Mouse (Mus musculus) forebrain, embryonic 10.5 days (tissue): ENCODE measurements around the gene Mgll. TPM values are rescaled to one million over a fixed set of nuclear protein-coding genes. Genes with fewer than 3 reads are reported as not detected.

Source experiments
- DNase-seq: peaks from one replicate; pipeline ENCODE4 v3.0.0-alpha.2; 2017; ENCODE audit warnings: low spot score; ENCODE audit errors: extremely low spot score
- H3K27ac ChIP-seq: fragments of 300-500 bp; sonication (generic); 2 replicates; pipeline ENCODE4 v1.5.1; 2016; ENCODE audit warnings: mild to moderate bottlenecking
- H3K27me3 ChIP-seq: fragments of 300-500 bp; sonication (generic); 2 replicates; pipeline ENCODE4 v1.6.1; 2016; ENCODE audit warnings: mild to moderate bottlenecking; ENCODE audit not compliant: poor library complexity, severe bottlenecking
- H3K36me3 ChIP-seq: fragments of 300-500 bp; sonication (generic); replicated peaks from 2 replicates; pipeline ENCODE4 v1.6.1; 2016; ENCODE audit warnings: mild to moderate bottlenecking, moderate library complexity
- H3K4me1 ChIP-seq: fragments of 300-500 bp; sonication (generic); 2 replicates; pipeline ENCODE4 v1.6.1; 2016
- H3K4me3 ChIP-seq: fragments of 300-500 bp; sonication (generic); 2 replicates; pipeline ENCODE4 v1.5.1; 2016; ENCODE audit warnings: mild to moderate bottlenecking, moderate library complexity
- H3K9me3 ChIP-seq: fragments of 300-500 bp; sonication (generic); 2 replicates; pipeline ENCODE4 v1.6.1; 2016; ENCODE audit warnings: mild to moderate bottlenecking, moderate library complexity
- WGBS: fragments of 180-500 bp; shearing (Covaris S2); methylation state at CpG from one replicate; pipeline ENCODE4 v1.1.7; 2016; 5-methylcytosine and 5-hydroxymethylcytosine counted together
- polyA plus RNA-seq: library from polyadenylated mRNA; unstranded; fragments of >200 nt; fragmentation: Nextera tagmentation; extraction: Ambion mirVana; gene quantifications from 2 replicates; pipeline ENCODE4 v1.2.1, GENCODE M21; 2016

The Mgll gene
- polyA plus RNA-seq, 1 experiment from 2014 or later, result 5.8 TPM

GRCm38 (mm10) chr6:88844901-88845565, 120.8 kb downstream of the Mgll start:
- Histone ChIP-seq H3K27me3 (no peaks in the 10 kb centered on the region), H3K27ac (no peak overlapping the region), H3K4me1 (peaks cover 23% of the 10 kb centered on the region), H3K9me3 (no peaks in the 10 kb centered on the region), H3K36me3 (peaks cover 16% of the 10 kb centered on the region), H3K4me3 (no peak overlapping the region)
- WGBS, result 86% methylated on average over 7 of the region's 7 CpGs
- DNase-seq, result no peak

- Histone ChIP-seq H3K27me3 (no peaks in the 10 kb centered on the region), H3K27ac (no peak overlapping the region), H3K4me3 (no peak overlapping the region), H3K9me3 (no peaks in the 10 kb centered on the region), H3K4me1 (peaks cover 10% of the 10 kb centered on the region), H3K36me3 (peaks cover 16% of the 10 kb centered on the region)
- DNase-seq, result no peak
- 64% methylated on average over 2 of the region's 2 CpGs for WGBS
Observed at GRCm38 (mm10) chr6:88847571-88847970, 123.4 kb downstream of the Mgll start.

GRCm38 (mm10) chr6:88849270-88849669, 125.1 kb downstream of the Mgll start:
- no peaks in the 10 kb centered on the region for H3K4me1 ChIP-seq
- WGBS, result 48% methylated on average over 4 of the region's 4 CpGs
- H3K36me3 ChIP-seq, result peaks cover 16% of the 10 kb centered on the region
- no peak for DNase-seq
- no peak overlapping the region for H3K4me3 ChIP-seq
- no peaks in the 10 kb centered on the region for H3K27me3 ChIP-seq
- no peak overlapping the region for H3K27ac ChIP-seq
- no peaks in the 10 kb centered on the region for H3K9me3 ChIP-seq

- Histone ChIP-seq H3K4me3 (no peak overlapping the region), H3K27ac (no peak overlapping the region), H3K9me3 (no peaks in the 10 kb centered on the region), H3K4me1 (no peaks in the 10 kb centered on the region), H3K27me3 (no peaks in the 10 kb centered on the region), H3K36me3 (peaks cover 16% of the 10 kb centered on the region)
- no peak for DNase-seq
- WGBS, result 95% methylated on average over 7 of the region's 7 CpGs
Observed at GRCm38 (mm10) chr6:88850034-88850433, 125.8 kb downstream of the Mgll start.

GRCm38 (mm10) chr6:88854509-88854908, 130.3 kb downstream of the Mgll start:
- whole genome bisulfite sequencing, result 83% methylated on average over 5 of the region's 5 CpGs
- peaks cover under 1% of the 10 kb centered on the region for H3K36me3 ChIP-seq
- no peaks in the 10 kb centered on the region for H3K27me3 ChIP-seq
- H3K9me3 ChIP-seq, result no peaks in the 10 kb centered on the region
- no peaks in the 10 kb centered on the region for H3K4me1 ChIP-seq
- no peak overlapping the region for H3K4me3 ChIP-seq
- H3K27ac ChIP-seq, result no peak overlapping the region
- no peak for DNase-seq

GRCm38 (mm10) chr6:88855636-88856035, 131.4 kb downstream of the Mgll start:
- Histone ChIP-seq H3K27ac (no peak overlapping the region), H3K4me3 (no peak overlapping the region), H3K27me3 (no peaks in the 10 kb centered on the region), H3K9me3 (no peaks in the 10 kb centered on the region), H3K4me1 (no peaks in the 10 kb centered on the region), H3K36me3 (peaks cover 7% of the 10 kb centered on the region; the same call in 1 of the 2 replicates)
- DNase-seq, result peak; percentile 53
- WGBS, result 21% methylated on average over 5 of the region's 5 CpGs

GRCm38 (mm10) chr6:88857249-88857648, 133.0 kb downstream of the Mgll start:
- 57% methylated on average over 9 of the region's 9 CpGs for WGBS
- no peak for DNase-seq
- Histone ChIP-seq H3K9me3 (peaks cover 8% of the 10 kb centered on the region; the same call in 1 of the 2 replicates), H3K4me1 (no peaks in the 10 kb centered on the region), H3K36me3 (peaks cover 23% of the 10 kb centered on the region), H3K27me3 (no peaks in the 10 kb centered on the region), H3K27ac (no peak overlapping the region), H3K4me3 (no peak overlapping the region)

- H3K4me1 ChIP-seq, result no peaks in the 10 kb centered on the region
- H3K4me3 ChIP-seq, result no peak overlapping the region
- no peak overlapping the region for H3K27ac ChIP-seq
- 86% methylated on average over 6 of the region's 6 CpGs for WGBS
- peaks cover 26% of the 10 kb centered on the region for H3K36me3 ChIP-seq
- peaks cover 8% of the 10 kb centered on the region; the same call in 1 of the 2 replicates for H3K9me3 ChIP-seq
- DNase-seq, result no peak
- no peaks in the 10 kb centered on the region for H3K27me3 ChIP-seq
Observed at GRCm38 (mm10) chr6:88857830-88858229, 133.6 kb downstream of the Mgll start.

- 79% methylated on average over 7 of the region's 7 CpGs for WGBS
Observed at GRCm38 (mm10) chr6:88858341-88858740, 134.1 kb downstream of the Mgll start.

GRCm38 (mm10) chr6:88860914-88861313, 136.7 kb downstream of the Mgll start:
- Histone ChIP-seq H3K36me3 (peaks cover 44% of the 10 kb centered on the region), H3K27ac (no peak overlapping the region), H3K27me3 (no peaks in the 10 kb centered on the region), H3K9me3 (peaks cover 8% of the 10 kb centered on the region; the same call in 1 of the 2 replicates), H3K4me3 (no peak overlapping the region), H3K4me1 (no peaks in the 10 kb centered on the region)
- DNase-seq, result no peak
- 19% methylated on average over 2 of the region's 2 CpGs for whole genome bisulfite sequencing

More at GRCm38 (mm10) chr6:88858341-88858740, 134.1 kb downstream of the Mgll start:
- Histone ChIP-seq H3K4me3 (no peak overlapping the region), H3K9me3 (peaks cover 8% of the 10 kb centered on the region; the same call in 1 of the 2 replicates), H3K4me1 (no peaks in the 10 kb centered on the region), H3K36me3 (peaks cover 31% of the 10 kb centered on the region), H3K27me3 (no peaks in the 10 kb centered on the region), H3K27ac (no peak overlapping the region)
- no peak for DNase-seq

- H3K36me3 ChIP-seq, result peaks cover 36% of the 10 kb centered on the region
- no peaks in the 10 kb centered on the region for H3K27me3 ChIP-seq
- DNase-seq, result no peak
- H3K4me3 ChIP-seq, result no peak overlapping the region
- H3K27ac ChIP-seq, result no peak overlapping the region
- 87% methylated on average over 7 of the region's 7 CpGs for WGBS
- no peaks in the 10 kb centered on the region; the same call in 1 of the 2 replicates for H3K4me1 ChIP-seq
- H3K9me3 ChIP-seq, result peaks cover 8% of the 10 kb centered on the region; the same call in 1 of the 2 replicates
Observed at GRCm38 (mm10) chr6:88865704-88866103, 141.5 kb downstream of the Mgll start.

- Histone ChIP-seq H3K9me3 (no peaks in the 10 kb centered on the region), H3K4me1 (peaks cover 33% of the 10 kb centered on the region), H3K36me3 (peaks cover 4% of the 10 kb centered on the region; the same call in 1 of the 2 replicates), H3K4me3 (no peak overlapping the region), H3K27me3 (peaks cover 20% of the 10 kb centered on the region), H3K27ac (no peak overlapping the region)
- no peak for DNase-seq
- WGBS, result 90% methylated on average over 7 of the region's 7 CpGs
Observed at GRCm38 (mm10) chr6:88869459-88869858, 145.2 kb downstream of the Mgll start.

- Histone ChIP-seq H3K36me3 (no peaks in the 10 kb centered on the region), H3K4me3 (no peak overlapping the region), H3K27me3 (peaks cover 30% of the 10 kb centered on the region), H3K9me3 (peaks cover 6% of the 10 kb centered on the region; the same call in 1 of the 2 replicates), H3K4me1 (peaks cover 39% of the 10 kb centered on the region), H3K27ac (no peak overlapping the region)
- WGBS, result 77% methylated on average over 4 of the region's 4 CpGs
- no peak for DNase-seq
Observed at GRCm38 (mm10) chr6:88870594-88870993, 146.4 kb downstream of the Mgll start.
